In genomic region chr12:78206571-78206960, GRCm38 (mm10) we compare ENCODE assay signal across 24 mouse cellular contexts. TPM values are rescaled to one million over a fixed set of nuclear protein-coding genes. Genes with fewer than 3 reads are reported as not detected.
DNase-seq lines count a peak whose midpoint lies in the region; ATAC-seq and TF ChIP-seq lines count a peak whose summit lies in the region.
"Had no signal": no experiment of that assay in that cellular context is flagged by ENCODE, and none has a peak within 500 bp of the region (broad histone marks: within the 10 kb centered on the region; RNA-seq: fewer than 3 reads in every experiment).

No protein-coding gene starts in this region.

- TF ChIP-seq CTCF in gastrocnemius, adult 2 months (IDR thresholded peaks at IDR 0.05) = no peak

- DNase-seq in gastrocnemius, adult 2 months = no peak
- DNase-seq in gastrocnemius, adult 8-10 months (ENCODE audit: low spot score in 2 of 2) = no peak
- no peak for DNase-seq in cerebellum, adult 9-10 months
- no peak for DNase-seq in yolk sac, embryonic 10.5 days (ENCODE audit: low spot score)

- peak overlapping the region; percentile 57 for H3K4me3 ChIP-seq in gastrocnemius, adult 2 months
- H3K4me3 ChIP-seq in liver, embryonic 15.5 days (replicated peaks) = no peak overlapping the region
- no peak overlapping the region for H3K4me3 ChIP-seq in liver, embryonic 12.5 days
- H3K4me3 ChIP-seq in megakaryocyte, embryonic 14.5 days (replicated peaks) = peak overlapping the region; percentile 89
- H3K4me3 ChIP-seq: embryonic facial prominence, embryonic 13.5 days; midbrain, embryonic 10.5 days; neural tube, embryonic 13.5 days had no signal

- ATAC-seq in liver, embryonic 15.5 days (ENCODE audit: insufficient read depth) = no peak
- no peak for ATAC-seq in liver, embryonic 12.5 days
- ATAC-seq in granulocyte monocyte progenitor cell, adult 5-6 weeks (replicated peaks; ENCODE audit: poor library complexity, severe bottlenecking) = 0 out of 2 replicates have a peak, but pooled peaks have one; percentile 2

- H3K4me1 ChIP-seq in liver, embryonic 15.5 days (replicated peaks) = 0 out of 2 replicates have a peak, but pooled peaks cover 6% of the 10 kb centered on the region
- H3K4me1 ChIP-seq in liver, embryonic 12.5 days = no peaks in the 10 kb centered on the region
- H3K4me1 ChIP-seq in megakaryocyte, embryonic 14.5 days = peaks cover 9% of the 10 kb centered on the region
- H3K4me1 ChIP-seq: midbrain, embryonic 10.5 days had no signal

- H3K4me2 ChIP-seq in liver, embryonic 15.5 days = peak overlapping the region; percentile 46; the same call in 1 of the 2 replicates
- no peak overlapping the region for H3K4me2 ChIP-seq in liver, embryonic 12.5 days

- 68% methylated on average over 4 of the region's 4 CpGs for WGBS in liver, embryonic 15.5 days (ENCODE audit: insufficient replicate concordance)
- WGBS in liver, embryonic 12.5 days (ENCODE audit: insufficient replicate concordance) = 68% methylated on average over 4 of the region's 4 CpGs

- H3K36me3 ChIP-seq in liver, embryonic 15.5 days (replicated peaks) = no peaks in the 10 kb centered on the region
- no peaks in the 10 kb centered on the region for H3K36me3 ChIP-seq in liver, embryonic 12.5 days
- H3K36me3 ChIP-seq in megakaryocyte, embryonic 14.5 days (replicated peaks; ENCODE audit: low read length) = no peaks in the 10 kb centered on the region
- H3K36me3 ChIP-seq: embryonic facial prominence, embryonic 13.5 days; midbrain, embryonic 10.5 days; neural tube, embryonic 13.5 days had no signal

- no peaks in the 10 kb centered on the region for H3K27me3 ChIP-seq in liver, embryonic 15.5 days
- H3K27me3 ChIP-seq in liver, embryonic 12.5 days (replicated peaks) = no peaks in the 10 kb centered on the region
- no peaks in the 10 kb centered on the region for H3K27me3 ChIP-seq in megakaryocyte, embryonic 14.5 days (replicated peaks)
- H3K27me3 ChIP-seq: embryonic facial prominence, embryonic 13.5 days; neural tube, embryonic 13.5 days had no signal

- peak overlapping the region; percentile 48; the same call in 1 of the 2 replicates for H3K27ac ChIP-seq in gastrocnemius, adult 2 months
- no peak overlapping the region for H3K27ac ChIP-seq in liver, embryonic 15.5 days (replicated peaks)
- no peak overlapping the region for H3K27ac ChIP-seq in liver, embryonic 12.5 days
- H3K27ac ChIP-seq: embryonic facial prominence, embryonic 13.5 days; kidney, postnatal 0 days; liver, embryonic 14.5 days; midbrain, embryonic 10.5 days; neural tube, embryonic 13.5 days had no signal

- intact Hi-C loops in gastrocnemius, adult 2 months (cut with DNase I) = loop anchor here (10.0 kb wide), 2 partner anchors 152 to 888 kb away; no protein-coding TSS in a partner anchor

- no peak overlapping the region for H3K9ac ChIP-seq in liver, embryonic 15.5 days
- no peak overlapping the region for H3K9ac ChIP-seq in liver, embryonic 12.5 days
- H3K9ac ChIP-seq: embryonic facial prominence, embryonic 13.5 days; forebrain, postnatal 0 days; liver, embryonic 14.5 days; neural tube, embryonic 13.5 days had no signal

- H3K9me3 ChIP-seq in liver, embryonic 15.5 days (replicated peaks) = no peaks in the 10 kb centered on the region
- H3K9me3 ChIP-seq in liver, embryonic 12.5 days (replicated peaks) = no peaks in the 10 kb centered on the region
- H3K9me3 ChIP-seq in megakaryocyte, embryonic 14.5 days = no peaks in the 10 kb centered on the region
- H3K9me3 ChIP-seq: embryonic facial prominence, embryonic 13.5 days; midbrain, embryonic 10.5 days; neural tube, embryonic 13.5 days had no signal

RNA-seq across cellular contexts. Expression of gene Gm6657, which starts 12.5 kb away (rescaled TPM):
- not detected for total RNA-seq in gastrocnemius, adult 2 months (2021)
- not detected for total RNA-seq in gastrocnemius, adult 8-10 months (2022)
- polyA plus RNA-seq in liver, embryonic 15.5 days (2015; fragmentation: Nextera tagmentation; extraction: Ambion mirVana) = not detected in 2 replicates
- not detected in 2 replicates for polyA plus RNA-seq in liver, embryonic 12.5 days (2016; fragmentation: Nextera tagmentation; extraction: Ambion mirVana)
- not detected in 2 replicates for total RNA-seq in granulocyte monocyte progenitor cell, adult 5-6 weeks (2014; fragmentation: Nextera tagmentation)
- total RNA-seq in granulocyte monocyte progenitor cell, adult 5-6 weeks (2017) = not detected in 2 replicates
- polyA plus RNA-seq in megakaryocyte, embryonic 14.5 days (2012; ENCODE audit: insufficient read depth, low replicate concordance) = not detected in 2 replicates
- total RNA-seq: adrenal gland, postnatal 25 days; forebrain, postnatal 0 days; gastrocnemius, postnatal 14 days; heart, postnatal 4 days; layer of hippocampus, adult 18-20 months; left cerebral cortex, adult 18-20 months; left cerebral cortex, postnatal 4 days; monocyte, adult 5-6 weeks had no signal
- polyA plus RNA-seq: cerebellum, adult 2 months; cortical plate, adult 2 months; embryonic facial prominence, embryonic 13.5 days; forebrain, postnatal 0 days; heart, embryonic 11.5 days; kidney, postnatal 0 days; liver, embryonic 14.5 days; midbrain, embryonic 10.5 days; neural tube, embryonic 13.5 days had no signal

RNA-seq across cellular contexts. Expression of gene Gphn, which starts 19.6 kb away (rescaled TPM):
- total RNA-seq in gastrocnemius, adult 2 months (2021) = 10 to 100 TPM; 31.5 to 32.3 TPM
- 10 to 100 TPM; 31.7 to 37.7 (median 34.3) TPM for total RNA-seq in gastrocnemius, adult 8-10 months (2022)
- 5.0 and 5.3 TPM in 2 replicates for polyA plus RNA-seq in liver, embryonic 15.5 days (2015; fragmentation: Nextera tagmentation; extraction: Ambion mirVana)
- 7.0 and 7.2 TPM in 2 replicates for polyA plus RNA-seq in liver, embryonic 12.5 days (2016; fragmentation: Nextera tagmentation; extraction: Ambion mirVana)
- total RNA-seq in granulocyte monocyte progenitor cell, adult 5-6 weeks (2014; fragmentation: Nextera tagmentation) = 13.8 and 25.9 TPM in 2 replicates
- total RNA-seq in granulocyte monocyte progenitor cell, adult 5-6 weeks (2017) = 14.0 and 14.3 TPM in 2 replicates
- polyA plus RNA-seq in megakaryocyte, embryonic 14.5 days (2012; ENCODE audit: insufficient read depth, low replicate concordance) = 6.9 and 7.8 TPM in 2 replicates

Comparison
In these comparisons a context has a peak if more than half of its experiments do, and no peak if none do; other contexts are left out.
1. H3K4me3 ChIP-seq: peak in gastrocnemius, adult 2 months (single experiment) and megakaryocyte, embryonic 14.5 days (single experiment); none in liver, embryonic 15.5 days (single experiment) and liver, embryonic 12.5 days (single experiment).